Mouse (Mus musculus): ENCODE data around the gene Myl6b. TPM values are rescaled to one million over a fixed set of nuclear protein-coding genes. Genes with fewer than 3 reads are reported as not detected.
"Not testable (repeated sequence)": the region's sequence is repeated elsewhere in the genome, so short reads cannot be mapped to it uniquely, and the experiment has no call there.

Gene Myl6b
- polyA plus RNA-seq, 1 experiment from 2014 or later = 4.1 TPM

DNA sequence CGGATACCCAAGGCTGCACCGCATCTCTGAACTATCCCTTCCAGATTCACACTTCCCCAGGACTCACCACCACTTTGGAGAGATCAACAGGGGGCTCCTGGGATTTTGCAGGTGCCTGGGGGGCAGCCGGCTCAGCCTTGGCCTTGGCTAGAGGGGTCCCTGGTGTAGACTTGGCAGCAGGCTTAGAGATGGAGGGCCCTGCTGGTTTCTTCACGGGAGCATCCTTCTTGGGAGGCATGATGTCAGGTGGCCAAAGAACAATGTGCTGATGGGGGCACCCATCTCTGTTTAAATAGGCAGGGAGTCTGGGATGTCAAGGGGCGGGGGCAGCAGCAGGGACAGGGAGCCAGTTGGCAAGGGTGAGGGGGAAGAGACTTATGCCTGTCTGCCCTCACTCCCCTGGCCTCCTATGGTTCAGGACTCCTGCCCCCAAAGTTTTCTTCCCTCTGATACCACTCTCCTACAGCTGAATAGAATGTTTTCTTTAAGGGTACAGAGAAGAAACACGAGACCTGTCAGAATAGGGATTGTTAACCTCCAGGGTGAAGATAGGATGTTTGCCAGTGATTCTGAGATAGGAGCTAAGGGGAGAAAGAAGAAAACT is 1.2 kb downstream of the Myl6b start:
- Histone ChIP-seq H3K4me3 (0 out of 2 replicates have a peak overlapping the region, but pooled peaks have one; percentile 2), H3K4me1 (replicated peaks) (peaks cover 48% of the 10 kb centered on the region), H3K9me3 (no peaks in the 10 kb centered on the region), H3K36me3 (no peaks in the 10 kb centered on the region), H3K27ac (replicated peaks) (no peak overlapping the region), H3K27me3 (no peaks in the 10 kb centered on the region), H3K9ac (peak overlapping the region; percentile 4; the same call in 1 of the 2 replicates), H3K4me2 (peak overlapping the region; percentile 81)
- 46% methylated on average over 6 of the region's 6 CpGs for WGBS
- ATAC-seq (ENCODE audit: low read depth) = no peak

DNA sequence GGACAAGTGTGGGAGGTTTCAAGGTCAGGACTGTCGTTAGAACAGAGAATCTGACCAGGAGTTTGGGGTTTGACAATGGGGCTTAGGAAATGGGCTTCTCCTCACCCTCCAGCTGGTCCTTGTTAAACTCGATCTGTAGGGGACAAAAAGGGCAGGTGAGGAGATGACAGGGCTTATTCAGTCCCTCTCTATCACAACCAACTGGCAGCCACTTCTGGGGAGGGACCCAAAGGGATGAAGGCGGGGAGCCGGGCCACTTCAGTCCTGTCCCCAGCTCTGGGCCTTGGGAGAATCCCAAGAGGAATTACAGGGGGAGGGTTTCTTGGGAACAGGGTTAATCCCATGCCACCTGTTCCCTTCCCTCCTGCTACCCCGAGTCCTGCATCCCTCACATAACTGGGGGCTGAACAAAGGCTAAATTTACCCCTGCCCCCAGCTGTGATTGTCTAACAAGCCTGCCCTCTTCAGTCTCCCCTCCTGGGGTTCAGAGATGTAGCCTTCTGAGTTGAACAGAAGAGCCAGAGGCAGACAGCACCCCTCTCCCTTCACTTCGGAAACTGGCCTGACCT is 1.9 kb downstream of the Myl6b start:
- Histone ChIP-seq H3K4me2 (no peak overlapping the region; the same call in 1 of the 2 replicates), H3K27me3 (no peaks in the 10 kb centered on the region), H3K27ac (replicated peaks) (no peak overlapping the region), H3K4me3 (0 out of 2 replicates have a peak overlapping the region, but pooled peaks have one; percentile 2), H3K36me3 (peaks cover 4% of the 10 kb centered on the region), H3K9me3 (no peaks in the 10 kb centered on the region), H3K9ac (peak overlapping the region; percentile 4; the same call in 1 of the 2 replicates), H3K4me1 (replicated peaks) (peaks cover 54% of the 10 kb centered on the region)
- 43% methylated on average over 6 of the region's 6 CpGs for WGBS
- no peak for ATAC-seq (ENCODE audit: low read depth)

DNA sequence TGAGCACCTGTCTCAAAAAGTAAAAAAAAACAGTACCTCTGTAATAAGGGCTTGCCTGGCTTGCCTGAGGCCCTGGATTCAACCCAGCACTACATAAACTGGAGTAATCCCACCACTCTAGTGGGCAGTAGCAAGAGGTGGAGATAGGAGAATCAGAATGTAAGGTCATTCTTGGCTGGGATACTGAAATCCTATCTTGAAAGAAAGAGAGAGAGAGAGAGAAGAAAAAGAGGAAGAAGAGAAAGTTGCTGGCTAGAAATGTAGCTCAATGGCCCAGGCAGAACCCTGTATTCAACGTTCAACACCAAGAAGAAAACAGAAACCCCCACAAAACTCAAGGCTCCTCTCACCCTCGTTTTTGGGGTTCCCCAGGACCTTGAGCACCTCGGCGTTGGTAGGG is 2.6 kb downstream of the Myl6b start:
- 75% methylated on average over 4 of the region's 4 CpGs for WGBS
- Histone ChIP-seq H3K9me3 (no peaks in the 10 kb centered on the region), H3K4me3 (no peak overlapping the region), H3K27ac (replicated peaks) (no peak overlapping the region), H3K36me3 (peaks cover 11% of the 10 kb centered on the region), H3K4me1 (replicated peaks) (peaks cover 61% of the 10 kb centered on the region), H3K9ac (no peak overlapping the region), H3K4me2 (no peak overlapping the region), H3K27me3 (no peaks in the 10 kb centered on the region)
- no peak for ATAC-seq (ENCODE audit: low read depth)

DNA sequence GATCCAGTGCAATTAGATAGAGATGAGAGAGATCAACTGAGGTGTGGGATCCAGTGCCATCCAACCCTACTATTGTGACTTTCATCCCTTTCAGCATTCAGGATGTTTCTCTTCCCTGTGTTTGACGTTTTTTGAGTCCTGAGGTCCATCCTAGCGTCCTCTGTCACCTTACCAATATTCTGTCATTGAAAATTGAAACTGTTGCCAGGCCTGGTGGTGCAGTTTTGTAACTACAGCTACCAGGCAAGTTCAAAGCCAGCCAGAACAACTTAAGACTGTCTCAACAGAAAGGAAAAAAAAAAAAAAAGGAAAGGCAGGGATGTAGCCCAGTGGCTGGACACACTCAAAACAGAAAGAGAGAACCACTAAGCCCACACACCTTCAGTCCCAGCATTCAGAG is 3.2 kb downstream of the Myl6b start:
- peaks cover 17% of the 10 kb centered on the region for H3K36me3 ChIP-seq
- WGBS = 83% methylated on average over 2 of the region's 2 CpGs
- H3K9me3 ChIP-seq = no peaks in the 10 kb centered on the region
- H3K4me2 ChIP-seq = peak overlapping the region; percentile 76
- H3K4me1 ChIP-seq (replicated peaks) = peaks cover 66% of the 10 kb centered on the region
- peak overlapping the region; percentile 87; the same call in 1 of the 2 replicates for H3K4me3 ChIP-seq
- ATAC-seq (ENCODE audit: low read depth) = no peak
- H3K9ac ChIP-seq = 0 out of 2 replicates have a peak overlapping the region, but pooled peaks have one; percentile 96
- no peak overlapping the region for H3K27ac ChIP-seq (replicated peaks)
- no peaks in the 10 kb centered on the region for H3K27me3 ChIP-seq

DNA sequence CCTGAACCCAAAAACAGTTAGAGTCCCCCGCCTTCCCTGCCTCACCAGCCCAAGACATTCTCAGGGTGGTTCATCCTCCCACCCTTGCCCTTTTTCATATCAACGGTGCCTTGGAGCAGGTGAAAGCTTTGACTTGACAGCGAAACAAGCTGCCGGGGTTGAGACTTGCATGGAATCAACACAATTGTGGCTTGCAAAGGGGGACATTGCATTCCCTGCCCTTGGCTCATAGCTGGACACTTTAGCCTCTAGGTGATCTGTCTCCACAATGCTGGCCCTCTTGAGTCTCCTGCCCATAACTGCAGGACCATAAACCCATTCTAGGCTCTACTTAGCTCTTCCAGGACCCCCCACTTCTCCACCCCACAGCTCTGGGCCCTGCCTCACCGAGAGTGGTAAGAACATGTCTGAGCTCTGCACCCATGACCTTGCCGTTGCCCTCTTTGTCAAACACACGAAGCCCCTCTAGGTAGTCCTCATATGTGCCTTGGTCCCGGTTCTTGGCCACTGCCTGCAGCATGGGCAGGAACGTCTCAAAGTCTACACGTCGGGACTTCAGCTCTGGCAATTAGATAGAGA is 3.7 kb downstream of the Myl6b start:
- Histone ChIP-seq H3K27me3 (no peaks in the 10 kb centered on the region), H3K36me3 (peaks cover 22% of the 10 kb centered on the region), H3K27ac (replicated peaks) (peak overlapping the region; percentile 97), H3K9ac (peak overlapping the region; percentile 96), H3K4me2 (peak overlapping the region; percentile 76), H3K4me3 (peak overlapping the region; percentile 87), H3K9me3 (no peaks in the 10 kb centered on the region), H3K4me1 (replicated peaks) (peaks cover 69% of the 10 kb centered on the region)
- 59% methylated on average over 11 of the region's 11 CpGs for WGBS
- no peak for ATAC-seq (ENCODE audit: low read depth)

DNA sequence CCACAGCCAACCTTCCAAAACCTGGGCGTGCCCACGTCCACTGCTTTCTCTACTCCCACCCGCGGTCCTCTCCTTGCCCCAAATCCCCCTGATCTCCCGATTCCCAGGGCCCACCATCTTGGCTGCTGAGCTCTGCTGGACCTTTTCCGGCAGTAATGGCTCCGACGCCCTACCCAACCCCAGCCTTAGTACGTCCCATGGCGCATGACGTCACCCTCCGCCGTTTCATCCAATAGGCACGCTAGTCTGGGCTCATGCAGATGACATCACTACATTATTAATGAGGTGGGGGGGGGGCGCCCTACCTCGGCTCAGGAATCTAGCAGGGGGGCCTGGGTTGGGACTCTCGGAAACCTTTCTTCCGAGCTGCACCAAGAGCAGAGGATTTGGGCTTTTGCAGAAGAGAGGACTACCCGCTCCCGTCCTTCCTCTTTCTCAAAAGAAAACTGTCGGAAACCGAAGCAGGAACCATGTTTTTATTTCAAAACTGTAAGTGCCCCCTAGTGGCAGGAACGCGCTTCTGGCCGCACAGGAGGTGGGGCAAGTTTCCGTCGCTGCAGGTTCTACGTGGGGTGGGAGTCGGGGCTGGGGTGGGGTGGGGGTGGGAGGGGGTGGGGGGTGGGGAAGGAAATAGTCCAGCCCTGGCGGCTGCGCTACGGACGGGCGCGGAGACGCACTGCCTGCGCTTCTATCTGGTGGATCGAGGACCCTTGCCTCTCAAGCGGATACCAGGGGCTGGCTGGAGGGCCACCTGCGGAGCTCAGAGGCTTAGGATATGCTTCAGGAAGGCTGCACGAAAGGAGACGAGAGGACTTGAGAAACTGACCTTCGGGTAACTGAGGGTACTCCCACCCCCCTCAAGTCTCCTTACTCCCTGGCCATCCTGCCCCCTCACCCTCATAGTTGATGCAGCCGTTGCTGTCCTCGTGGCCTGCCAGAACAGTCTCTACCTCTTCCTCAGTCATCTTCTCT is 4.5 kb downstream of the Myl6b start, which contains the start of gene Myl6:
TSS of gene Myl6 (minus strand) at position 451 of the 972 bp plus-strand sequence.
- no peaks in the 10 kb centered on the region for H3K27me3 ChIP-seq
- peak within 1 kb of the TSS; percentile 96 for H3K9ac ChIP-seq
- peak; percentile 95 for ATAC-seq (ENCODE audit: low read depth)
- H3K4me3 ChIP-seq = peak within 1 kb of the TSS; percentile 87
- H3K4me2 ChIP-seq = peak within 1 kb of the TSS; percentile 76
- peaks cover 62% of the 10 kb centered on the region for H3K4me1 ChIP-seq (replicated peaks)
- H3K9me3 ChIP-seq = no peaks in the 10 kb centered on the region
- H3K27ac ChIP-seq (replicated peaks) = peak within 1 kb of the TSS; percentile 97
- peaks cover 30% of the 10 kb centered on the region for H3K36me3 ChIP-seq
- WGBS = under 1% methylated on average over 45 of the region's 45 CpGs

DNA sequence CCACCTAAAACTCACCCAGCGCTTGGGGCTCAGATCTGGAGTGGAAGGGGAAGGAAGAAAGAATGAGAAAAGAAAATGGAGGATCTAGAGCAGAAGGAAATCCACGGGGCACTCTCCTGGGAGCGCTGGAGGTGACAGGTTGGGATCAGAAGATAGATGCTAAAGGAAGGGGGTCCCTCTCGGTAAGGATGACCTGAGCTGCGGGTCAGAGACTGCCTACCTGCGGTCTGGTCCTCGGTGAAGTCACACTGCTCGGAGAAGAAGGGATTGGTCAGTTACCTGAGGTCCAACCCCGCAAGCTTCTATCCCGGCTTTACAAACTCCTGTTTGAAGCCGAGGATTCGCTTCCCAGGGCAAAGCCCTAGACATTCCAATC is 5.2 kb downstream of the Myl6b start:
- Histone ChIP-seq H3K9ac (peak overlapping the region; percentile 96), H3K36me3 (peaks cover 36% of the 10 kb centered on the region), H3K4me1 (replicated peaks) (peaks cover 61% of the 10 kb centered on the region), H3K4me2 (peak overlapping the region; percentile 76), H3K4me3 (peak overlapping the region; percentile 87), H3K27me3 (no peaks in the 10 kb centered on the region), H3K27ac (replicated peaks) (peak overlapping the region; percentile 97), H3K9me3 (no peaks in the 10 kb centered on the region)
- 0% methylated on average over 12 of the region's 12 CpGs for WGBS
- peak; percentile 48 for ATAC-seq (ENCODE audit: low read depth)

DNA sequence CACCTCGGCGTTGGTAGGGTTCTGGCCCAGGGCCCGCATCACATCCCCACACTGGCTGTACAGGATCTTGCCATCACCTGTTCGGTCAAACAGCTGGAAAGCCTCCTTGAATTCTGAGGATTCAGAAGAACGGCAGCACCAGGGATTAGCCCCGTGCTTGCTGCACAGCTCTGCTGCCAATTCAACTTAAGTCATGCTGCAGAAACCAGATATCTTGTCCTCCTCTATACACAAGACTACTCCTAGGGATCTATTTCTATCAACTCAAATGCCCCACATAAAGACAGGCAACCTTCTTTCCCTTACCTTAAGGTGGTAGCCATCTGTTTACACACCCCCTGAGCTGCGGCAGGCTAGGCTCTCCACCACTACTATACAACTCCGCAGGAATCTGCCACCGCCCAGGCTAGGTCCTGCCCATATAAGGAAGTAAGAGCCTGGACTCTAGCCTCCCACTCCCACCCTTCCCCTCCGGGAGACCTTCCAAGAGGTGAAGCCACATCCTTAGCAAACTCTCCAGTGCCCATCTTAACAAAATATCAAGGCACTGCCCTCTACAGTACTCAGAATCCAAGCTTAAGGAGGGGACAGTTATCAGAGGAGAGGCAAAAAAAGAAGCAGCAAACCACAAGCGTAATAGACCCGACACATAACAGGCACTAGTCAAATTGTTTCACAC is 5.7 kb downstream of the Myl6b start:
- H3K4me1 ChIP-seq (replicated peaks) = peaks cover 56% of the 10 kb centered on the region
- H3K9me3 ChIP-seq = no peaks in the 10 kb centered on the region
- H3K27me3 ChIP-seq = no peaks in the 10 kb centered on the region
- WGBS = 29% methylated on average over 12 of the region's 12 CpGs
- H3K4me2 ChIP-seq = peak overlapping the region; percentile 76
- H3K4me3 ChIP-seq = peak overlapping the region; percentile 87
- peak overlapping the region; percentile 96 for H3K9ac ChIP-seq
- ATAC-seq (ENCODE audit: low read depth) = peak; percentile 26; the same call in 1 of the 2 replicates
- peak overlapping the region; percentile 97 for H3K27ac ChIP-seq (replicated peaks)
- H3K36me3 ChIP-seq = peaks cover 42% of the 10 kb centered on the region

DNA sequence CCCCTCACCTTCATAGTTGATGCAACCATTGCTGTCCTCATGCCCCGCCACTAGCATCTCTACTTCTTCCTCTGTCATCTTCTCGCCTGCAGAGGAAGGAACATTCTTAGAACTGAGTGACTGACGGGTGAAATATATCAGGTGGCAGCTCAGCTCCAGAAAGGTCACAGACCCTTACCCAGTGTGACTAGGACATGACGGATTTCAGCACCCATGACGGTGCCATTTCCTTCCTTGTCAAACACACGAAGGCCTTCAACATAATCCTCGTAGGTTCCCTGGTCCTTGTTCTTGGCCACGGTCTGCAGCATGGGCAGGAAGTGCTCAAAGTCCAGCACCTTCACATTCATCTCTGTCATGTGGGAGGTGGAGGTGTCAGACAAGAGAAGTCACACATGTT is 6.4 kb downstream of the Myl6b start:
- peak overlapping the region; percentile 76 for H3K4me2 ChIP-seq
- WGBS = 66% methylated on average over 8 of the region's 8 CpGs
- H3K9ac ChIP-seq = peak overlapping the region; percentile 96
- H3K4me3 ChIP-seq = peak overlapping the region; percentile 87
- H3K36me3 ChIP-seq = peaks cover 49% of the 10 kb centered on the region
- H3K4me1 ChIP-seq (replicated peaks) = peaks cover 48% of the 10 kb centered on the region
- H3K27me3 ChIP-seq; H3K27ac ChIP-seq (replicated peaks); ATAC-seq (ENCODE audit: low read depth); H3K9me3 ChIP-seq: not testable (repeated sequence)

DNA sequence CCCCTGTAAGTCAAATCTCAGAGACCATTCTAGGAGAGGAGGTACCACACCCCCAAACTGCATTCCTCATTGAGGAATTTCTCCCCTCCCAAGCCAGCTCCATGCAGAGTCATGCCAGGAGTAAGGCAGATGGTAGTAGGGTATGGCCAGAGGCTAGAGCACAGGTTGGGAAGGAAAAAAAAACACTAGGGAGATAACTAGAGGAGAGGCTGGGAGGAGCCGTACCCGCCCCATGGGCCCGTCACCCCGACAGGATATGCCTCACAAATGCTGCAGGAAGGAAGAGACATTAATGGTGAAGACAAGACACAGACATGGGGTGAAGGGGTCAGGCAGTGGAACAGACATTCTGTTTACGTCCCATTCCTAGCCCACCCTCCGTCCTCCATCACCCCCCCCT is 7.0 kb downstream of the Myl6b start:
- H3K36me3 ChIP-seq = peaks cover 53% of the 10 kb centered on the region
- H3K9me3 ChIP-seq = no peaks in the 10 kb centered on the region
- no peak for ATAC-seq (ENCODE audit: low read depth)
- H3K4me1 ChIP-seq (replicated peaks) = peaks cover 43% of the 10 kb centered on the region
- peak overlapping the region; percentile 43; the same call in 1 of the 2 replicates for H3K27ac ChIP-seq (replicated peaks)
- H3K4me3 ChIP-seq = peak overlapping the region; percentile 87
- no peaks in the 10 kb centered on the region for H3K27me3 ChIP-seq
- WGBS = 74% methylated on average over 6 of the region's 6 CpGs
- H3K4me2 ChIP-seq = peak overlapping the region; percentile 76
- H3K9ac ChIP-seq = peak overlapping the region; percentile 96

DNA sequence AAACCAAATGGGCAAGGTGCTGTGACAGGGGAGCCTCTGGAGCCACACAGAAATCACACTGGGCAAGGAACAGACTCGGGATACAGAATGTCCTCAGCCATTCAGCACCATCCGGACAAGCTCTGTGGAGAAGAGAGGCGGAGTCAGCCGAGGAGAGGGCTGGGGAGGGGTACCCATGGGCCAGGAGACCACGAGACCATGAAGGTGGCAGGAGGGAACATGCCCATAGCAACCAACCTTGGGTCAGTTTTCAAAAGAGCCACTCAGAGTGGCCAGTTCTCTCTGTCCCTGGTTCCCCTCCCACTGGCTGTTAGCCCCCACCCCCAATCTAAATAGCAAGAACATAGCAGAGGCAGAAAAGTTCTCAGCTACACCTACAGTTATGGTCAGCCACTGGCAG is 7.6 kb downstream of the Myl6b start:
- H3K4me3 ChIP-seq = peak overlapping the region; percentile 87; the same call in 1 of the 2 replicates
- peak overlapping the region; percentile 76 for H3K4me2 ChIP-seq
- H3K9ac ChIP-seq = peak overlapping the region; percentile 96; the same call in 1 of the 2 replicates

More for the DNA sequence above, 7.6 kb downstream of the Myl6b start:
- H3K36me3 ChIP-seq = peaks cover 59% of the 10 kb centered on the region
- peaks cover 41% of the 10 kb centered on the region for H3K4me1 ChIP-seq (replicated peaks)
- H3K27me3 ChIP-seq = no peaks in the 10 kb centered on the region
- H3K9me3 ChIP-seq = no peaks in the 10 kb centered on the region
- H3K27ac ChIP-seq (replicated peaks) = peak overlapping the region; percentile 43; the same call in 1 of the 2 replicates
- ATAC-seq (ENCODE audit: low read depth) = no peak
- 55% methylated on average over 5 of the region's 5 CpGs for WGBS

Measured in neural tube, embryonic 13.5 days (tissue).